Mouse (Mus musculus): Measurements from ENCODE around the gene Gm45015.
"Not testable (repeated sequence)": the region's sequence is repeated elsewhere in the genome, so short reads cannot be mapped to it uniquely, and the experiment has no call there.

The Gm45015 gene

GRCm38 (mm10) chrX:73336740-73337139 lies at the start of gene Gm45015:
Gm45015 (minus strand) TSS chrX:73336840.
- no peak for DNase-seq (ENCODE audit: low spot score)

- no peak for DNase-seq (ENCODE audit: low spot score)
These were observed 48.3 kb upstream of the Gm45015 start for GRCm38 (mm10) chrX:73384924-73385323.

GRCm38 (mm10) chrX:73384419-73384818 lies 47.8 kb upstream of the Gm45015 start:
- DNase-seq (ENCODE audit: low spot score) = no peak

GRCm38 (mm10) chrX:73363291-73363690 lies 26.7 kb upstream of the Gm45015 start:
- no peak for DNase-seq (ENCODE audit: low spot score)

- no peak for DNase-seq (ENCODE audit: low spot score)
These were observed 20.1 kb upstream of the Gm45015 start for GRCm38 (mm10) chrX:73356719-73357118.

GRCm38 (mm10) chrX:73356163-73356562 lies 19.5 kb upstream of the Gm45015 start:
- DNase-seq (ENCODE audit: low spot score) = no peak

GRCm38 (mm10) chrX:73344346-73344745 lies 7.7 kb upstream of the Gm45015 start:
- DNase-seq (ENCODE audit: low spot score) = no peak

- no peak for DNase-seq (ENCODE audit: low spot score)
These were observed 7.2 kb upstream of the Gm45015 start for GRCm38 (mm10) chrX:73343802-73344201.

- peak; percentile 23 for DNase-seq (ENCODE audit: low spot score)
These were observed 6.5 kb upstream of the Gm45015 start for GRCm38 (mm10) chrX:73342941-73343735.

- DNase-seq (ENCODE audit: low spot score) = peak; percentile 79
These were observed 5.8 kb upstream of the Gm45015 start, which contains the start of gene Zfp275 for GRCm38 (mm10) chrX:73342483-73342895. Zfp275 (plus strand) TSS chrX:73342621.

GRCm38 (mm10) chrX:73342068-73342467 lies 5.4 kb upstream of the Gm45015 start:
- peak; percentile 0 for DNase-seq (ENCODE audit: low spot score)

GRCm38 (mm10) chrX:73341473-73341872 lies 4.8 kb upstream of the Gm45015 start:
- DNase-seq (ENCODE audit: low spot score) = no peak

GRCm38 (mm10) chrX:73333548-73333947 lies 3.1 kb downstream of the Gm45015 start:
- DNase-seq (ENCODE audit: low spot score) = no peak

- DNase-seq (ENCODE audit: low spot score) = no peak
These were observed 9.4 kb downstream of the Gm45015 start for GRCm38 (mm10) chrX:73327215-73327614.

GRCm38 (mm10) chrX:73321029-73321428 lies 15.6 kb downstream of the Gm45015 start:
- no peak for DNase-seq (ENCODE audit: low spot score)

- peak; percentile 57 for DNase-seq (ENCODE audit: low spot score)
These were observed 24.1 kb downstream of the Gm45015 start for GRCm38 (mm10) chrX:73312522-73312921.

GRCm38 (mm10) chrX:73295745-73296144 lies 40.9 kb downstream of the Gm45015 start:
- DNase-seq (ENCODE audit: low spot score) = not testable (repeated sequence)

GRCm38 (mm10) chrX:73292876-73293275 lies 43.8 kb downstream of the Gm45015 start, which contains the start of the genes Xlr5a and Xlr5c:
Xlr5a (minus strand) TSS chrX:73292976.
Xlr5c (minus strand) TSS chrX:73292976.
- DNase-seq (ENCODE audit: low spot score) = not testable (repeated sequence)
